19 mouse cellular contexts compared by ENCODE assay signal in the genomic region with DNA sequence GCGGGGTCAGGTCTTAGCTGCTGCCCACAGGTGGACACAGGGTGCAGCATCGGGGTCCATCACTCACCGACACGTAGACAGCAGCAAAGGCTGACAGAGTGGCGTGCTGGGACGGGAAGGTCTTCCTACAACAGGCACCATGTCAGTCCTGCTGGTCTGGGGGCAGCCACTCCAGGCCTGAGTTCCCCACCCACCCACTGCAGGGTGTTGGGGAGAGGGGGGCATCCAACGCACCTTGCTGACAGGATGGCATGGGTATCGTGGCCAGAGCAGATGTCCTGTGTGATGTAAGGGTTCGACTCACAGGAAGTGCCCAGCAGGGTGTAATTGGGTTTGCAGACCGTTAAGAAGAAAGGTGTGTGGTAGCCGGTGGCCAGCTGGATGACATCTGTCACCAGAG. TPM values are rescaled to one million over a fixed set of nuclear protein-coding genes. Genes with fewer than 3 reads are reported as not detected.
DNase-seq lines count a peak whose midpoint lies in the region; ATAC-seq lines count a peak whose summit lies in the region.
"Had no signal": no experiment of that assay in that cellular context is flagged by ENCODE, and none has a peak within 500 bp of the region (broad histone marks: within the 10 kb centered on the region; RNA-seq: fewer than 3 reads in every experiment).

No protein-coding gene starts in this region.

- no peak overlapping the region for H3K4me2 ChIP-seq in hindbrain, embryonic 13.5 days
- H3K4me2 ChIP-seq in hindbrain, embryonic 16.5 days (ENCODE audit: low read length): no peak overlapping the region
- no peak overlapping the region for H3K4me2 ChIP-seq in embryonic facial prominence, embryonic 12.5 days (replicated peaks)
- no peak overlapping the region for H3K4me2 ChIP-seq in intestine, embryonic 15.5 days (replicated peaks)
- H3K4me2 ChIP-seq: limb, embryonic 12.5 days; liver, embryonic 11.5 days had no signal

- 82% methylated on average over 11 of the region's 11 CpGs for WGBS in hindbrain, embryonic 13.5 days
- 78% methylated on average over 11 of the region's 11 CpGs for WGBS in hindbrain, embryonic 16.5 days
- 72% methylated on average over 11 of the region's 11 CpGs for WGBS in embryonic facial prominence, embryonic 12.5 days
- WGBS in intestine, embryonic 15.5 days: 77% methylated on average over 11 of the region's 11 CpGs

- no peak overlapping the region for H3K4me3 ChIP-seq in hindbrain, embryonic 13.5 days
- no peak overlapping the region for H3K4me3 ChIP-seq in hindbrain, embryonic 16.5 days (ENCODE audit: low read length)
- no peak overlapping the region for H3K4me3 ChIP-seq in embryonic facial prominence, embryonic 12.5 days
- no peak overlapping the region for H3K4me3 ChIP-seq in intestine, embryonic 15.5 days (replicated peaks)
- H3K4me3 ChIP-seq: limb, embryonic 12.5 days had no signal

- H3K9ac ChIP-seq in hindbrain, embryonic 13.5 days: 0 out of 2 replicates have a peak overlapping the region, but pooled peaks have one; percentile 8
- H3K9ac ChIP-seq in hindbrain, embryonic 16.5 days (ENCODE audit: low read depth, low read length): no peak overlapping the region
- H3K9ac ChIP-seq in embryonic facial prominence, embryonic 12.5 days: peak overlapping the region; percentile 8; the same call in 1 of the 2 replicates
- H3K9ac ChIP-seq in intestine, embryonic 15.5 days: no peak overlapping the region
- H3K9ac ChIP-seq: limb, embryonic 12.5 days; liver, postnatal 0 days had no signal

- H3K27ac ChIP-seq in hindbrain, embryonic 13.5 days: 0 out of 2 replicates have a peak overlapping the region, but pooled peaks have one; percentile 61
- H3K27ac ChIP-seq in hindbrain, embryonic 16.5 days (ENCODE audit: low read depth, low read length): no peak overlapping the region
- H3K27ac ChIP-seq in embryonic facial prominence, embryonic 12.5 days: no peak overlapping the region
- H3K27ac ChIP-seq in intestine, embryonic 15.5 days: no peak overlapping the region

- H3K9me3 ChIP-seq in hindbrain, embryonic 13.5 days: no peaks in the 10 kb centered on the region
- no peaks in the 10 kb centered on the region for H3K9me3 ChIP-seq in hindbrain, embryonic 16.5 days (ENCODE audit: control insufficient read depth, low read length)
- no peaks in the 10 kb centered on the region for H3K9me3 ChIP-seq in embryonic facial prominence, embryonic 12.5 days
- H3K9me3 ChIP-seq in intestine, embryonic 15.5 days: no peaks in the 10 kb centered on the region
- H3K9me3 ChIP-seq: limb, embryonic 12.5 days had no signal

- H3K36me3 ChIP-seq in hindbrain, embryonic 13.5 days: peaks cover 86% of the 10 kb centered on the region
- H3K36me3 ChIP-seq in hindbrain, embryonic 16.5 days (ENCODE audit: control insufficient read depth, insufficient read depth, low read length): peaks cover 32% of the 10 kb centered on the region
- peaks cover 82% of the 10 kb centered on the region for H3K36me3 ChIP-seq in embryonic facial prominence, embryonic 12.5 days
- peaks cover 25% of the 10 kb centered on the region for H3K36me3 ChIP-seq in intestine, embryonic 15.5 days

- H3K4me1 ChIP-seq in hindbrain, embryonic 13.5 days (replicated peaks): peaks cover 66% of the 10 kb centered on the region
- H3K4me1 ChIP-seq in hindbrain, embryonic 16.5 days (ENCODE audit: control insufficient read depth, insufficient read depth, low read depth, low read length): peaks cover 12% of the 10 kb centered on the region
- H3K4me1 ChIP-seq in embryonic facial prominence, embryonic 12.5 days: no peaks in the 10 kb centered on the region
- peaks cover 13% of the 10 kb centered on the region; the same call in 1 of the 2 replicates for H3K4me1 ChIP-seq in intestine, embryonic 15.5 days (replicated peaks)

- ATAC-seq in hindbrain, embryonic 13.5 days (ENCODE audit: low FRiP score): no peak
- ATAC-seq in hindbrain, embryonic 16.5 days: no peak
- ATAC-seq in embryonic facial prominence, embryonic 12.5 days (ENCODE audit: insufficient number of reproducible peaks, insufficient read depth, low FRiP score, low TSS enrichment): no peak
- no peak for ATAC-seq in intestine, embryonic 15.5 days

- peak; percentile 14 to 29 for DNase-seq in cerebellum, postnatal 14 days
- DNase-seq in cerebellum, postnatal 25 days: no peak
- DNase-seq in 3134 (ENCODE audit: extremely low read depth, insufficient read length, low spot score): peak; percentile 44
- DNase-seq: embryo, embryonic 11 days; gastrocnemius, postnatal 36 days; liver, postnatal 0 days; lung, postnatal 10 days; right cerebral cortex, postnatal 25 days; thymus, postnatal 14 days had no signal

- no peaks in the 10 kb centered on the region for H3K27me3 ChIP-seq in hindbrain, embryonic 13.5 days
- H3K27me3 ChIP-seq in hindbrain, embryonic 16.5 days (replicated peaks; ENCODE audit: control insufficient read depth, insufficient read depth, low read length): no peaks in the 10 kb centered on the region
- H3K27me3 ChIP-seq in embryonic facial prominence, embryonic 12.5 days: no peaks in the 10 kb centered on the region
- no peaks in the 10 kb centered on the region for H3K27me3 ChIP-seq in intestine, embryonic 15.5 days (replicated peaks)
- H3K27me3 ChIP-seq: limb, embryonic 12.5 days had no signal

RNA-seq across cellular contexts. Expression of a gene that starts 7.7 kb away (rescaled TPM):
- polyA plus RNA-seq in hindbrain, embryonic 13.5 days (2015; fragmentation: Nextera tagmentation; extraction: Ambion mirVana): 13.9 and 15.6 TPM in 2 replicates
- polyA plus RNA-seq in hindbrain, embryonic 16.5 days (2015; fragmentation: Nextera tagmentation; extraction: Ambion mirVana): 10.4 and 11.2 TPM in 2 replicates
- polyA plus RNA-seq in embryonic facial prominence, embryonic 12.5 days (2016; fragmentation: Nextera tagmentation; extraction: Ambion mirVana): 10.1 and 11.3 TPM in 2 replicates
- polyA plus RNA-seq in intestine, embryonic 15.5 days (2015; fragmentation: Nextera tagmentation; extraction: Ambion mirVana): 3.7 and 3.9 TPM in 2 replicates
- polyA plus RNA-seq: C2C12 had no signal

RNA-seq across cellular contexts. Expression of a gene that starts 7.8 kb away (rescaled TPM):
- 396 and 407 TPM in 2 replicates for polyA plus RNA-seq in hindbrain, embryonic 13.5 days (2015; fragmentation: Nextera tagmentation; extraction: Ambion mirVana)
- polyA plus RNA-seq in hindbrain, embryonic 16.5 days (2015; fragmentation: Nextera tagmentation; extraction: Ambion mirVana): 387 and 426 TPM in 2 replicates
- 169 and 181 TPM in 2 replicates for polyA plus RNA-seq in embryonic facial prominence, embryonic 12.5 days (2016; fragmentation: Nextera tagmentation; extraction: Ambion mirVana)
- polyA plus RNA-seq in intestine, embryonic 15.5 days (2015; fragmentation: Nextera tagmentation; extraction: Ambion mirVana): 31.3 and 32.7 TPM in 2 replicates

RNA-seq across cellular contexts. Expression of a gene that starts 12.4 kb away (rescaled TPM):
- 84.7 and 86.0 TPM in 2 replicates for polyA plus RNA-seq in hindbrain, embryonic 13.5 days (2015; fragmentation: Nextera tagmentation; extraction: Ambion mirVana)
- 61.2 and 79.2 TPM in 2 replicates for polyA plus RNA-seq in hindbrain, embryonic 16.5 days (2015; fragmentation: Nextera tagmentation; extraction: Ambion mirVana)
- 352 and 363 TPM in 2 replicates for polyA plus RNA-seq in embryonic facial prominence, embryonic 12.5 days (2016; fragmentation: Nextera tagmentation; extraction: Ambion mirVana)
- 307 and 314 TPM in 2 replicates for polyA plus RNA-seq in intestine, embryonic 15.5 days (2015; fragmentation: Nextera tagmentation; extraction: Ambion mirVana)

RNA-seq across cellular contexts. Expression of a gene that starts 19.4 kb away (rescaled TPM):
- 0.34 TPM in 1 of 2 replicates, not detected in the other for polyA plus RNA-seq in hindbrain, embryonic 13.5 days (2015; fragmentation: Nextera tagmentation; extraction: Ambion mirVana)
- 0.26 and 0.32 TPM in 2 replicates for polyA plus RNA-seq in hindbrain, embryonic 16.5 days (2015; fragmentation: Nextera tagmentation; extraction: Ambion mirVana)
- 0.33 and 0.55 TPM in 2 replicates for polyA plus RNA-seq in embryonic facial prominence, embryonic 12.5 days (2016; fragmentation: Nextera tagmentation; extraction: Ambion mirVana)
- 1.1 and 2.6 TPM in 2 replicates for polyA plus RNA-seq in intestine, embryonic 15.5 days (2015; fragmentation: Nextera tagmentation; extraction: Ambion mirVana)
- polyA plus RNA-seq: C2C12; limb, embryonic 12.5 days; midbrain, postnatal 0 days had no signal

RNA-seq across cellular contexts. Expression of a gene that starts 24.1 kb away (rescaled TPM):
- not detected in 2 replicates for polyA plus RNA-seq in hindbrain, embryonic 13.5 days (2015; fragmentation: Nextera tagmentation; extraction: Ambion mirVana)
- polyA plus RNA-seq in hindbrain, embryonic 16.5 days (2015; fragmentation: Nextera tagmentation; extraction: Ambion mirVana): not detected in 2 replicates
- not detected in 2 replicates for polyA plus RNA-seq in embryonic facial prominence, embryonic 12.5 days (2016; fragmentation: Nextera tagmentation; extraction: Ambion mirVana)
- not detected in 2 replicates for polyA plus RNA-seq in intestine, embryonic 15.5 days (2015; fragmentation: Nextera tagmentation; extraction: Ambion mirVana)
- polyA plus RNA-seq: C2C12; heart, embryonic 14.5 days; kidney, embryonic 16.5 days; limb, embryonic 12.5 days; liver, embryonic 11.5 days; liver, postnatal 0 days; midbrain, postnatal 0 days had no signal

Comparison
In these comparisons a context has a peak if more than half of its experiments do, and no peak if none do; other contexts are left out.
1. DNase-seq: peak in cerebellum, postnatal 14 days (2 of 2) and 3134 (single experiment); none in cerebellum, postnatal 25 days (0 of 2).
2. H3K9ac ChIP-seq: peak in hindbrain, embryonic 13.5 days (single experiment) and embryonic facial prominence, embryonic 12.5 days (single experiment); none in hindbrain, embryonic 16.5 days (single experiment) and intestine, embryonic 15.5 days (single experiment).